Mouse (Mus musculus): ENCODE measurements around the gene Gpn2. TPM values are rescaled to one million over a fixed set of nuclear protein-coding genes. Genes with fewer than 3 reads are reported as not detected.

Gene Gpn2
- 28.4 and 33.3 TPM in 2 replicates for polyA plus RNA-seq (2012; rRNA removed; ENCODE audit: low replicate concordance)

DNA sequence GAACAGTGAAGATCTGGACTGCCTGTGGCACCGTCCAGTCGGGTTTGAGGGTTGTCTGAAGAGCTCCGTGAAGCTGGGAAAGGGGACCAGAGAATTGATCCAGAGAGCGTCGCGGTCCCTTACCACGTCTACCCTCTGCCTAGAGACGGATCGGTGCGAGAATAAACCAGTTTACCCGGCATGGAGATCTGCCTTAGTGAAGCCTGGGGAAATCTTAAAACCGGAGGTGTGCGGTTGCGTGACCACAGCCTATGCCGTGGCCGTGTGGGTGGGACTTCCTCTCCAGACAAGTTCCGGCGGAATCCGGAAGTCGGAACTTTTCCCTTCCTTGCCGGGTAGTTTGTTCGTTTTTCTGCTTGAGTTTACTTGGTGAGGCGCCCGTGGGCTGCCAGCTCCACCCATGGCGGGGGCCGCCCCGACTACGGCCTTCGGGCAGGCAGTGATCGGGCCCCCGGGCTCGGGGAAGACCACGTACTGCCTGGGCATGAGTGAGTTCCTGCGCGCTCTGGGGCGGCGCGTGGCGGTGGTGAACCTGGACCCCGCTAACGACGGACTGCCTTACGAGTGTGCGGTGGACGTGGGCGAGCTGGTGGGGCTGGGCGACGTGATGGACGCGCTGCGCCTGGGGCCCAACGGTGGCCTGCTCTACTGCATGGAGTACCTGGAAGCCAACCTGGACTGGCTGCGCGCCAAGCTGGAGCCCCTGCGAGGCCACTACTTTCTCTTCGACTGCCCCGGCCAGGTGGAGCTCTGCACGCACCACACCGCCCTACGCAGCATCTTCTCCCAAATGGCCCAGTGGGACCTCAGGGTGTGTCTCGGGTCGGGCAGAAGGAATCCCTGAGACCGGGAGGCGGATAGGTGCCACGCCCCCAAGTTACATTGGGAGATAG lies at the start of gene Gpn2:
Gene Gpn2 (plus strand): TSS at position 304 of the 893 bp plus-strand sequence.

DNA sequence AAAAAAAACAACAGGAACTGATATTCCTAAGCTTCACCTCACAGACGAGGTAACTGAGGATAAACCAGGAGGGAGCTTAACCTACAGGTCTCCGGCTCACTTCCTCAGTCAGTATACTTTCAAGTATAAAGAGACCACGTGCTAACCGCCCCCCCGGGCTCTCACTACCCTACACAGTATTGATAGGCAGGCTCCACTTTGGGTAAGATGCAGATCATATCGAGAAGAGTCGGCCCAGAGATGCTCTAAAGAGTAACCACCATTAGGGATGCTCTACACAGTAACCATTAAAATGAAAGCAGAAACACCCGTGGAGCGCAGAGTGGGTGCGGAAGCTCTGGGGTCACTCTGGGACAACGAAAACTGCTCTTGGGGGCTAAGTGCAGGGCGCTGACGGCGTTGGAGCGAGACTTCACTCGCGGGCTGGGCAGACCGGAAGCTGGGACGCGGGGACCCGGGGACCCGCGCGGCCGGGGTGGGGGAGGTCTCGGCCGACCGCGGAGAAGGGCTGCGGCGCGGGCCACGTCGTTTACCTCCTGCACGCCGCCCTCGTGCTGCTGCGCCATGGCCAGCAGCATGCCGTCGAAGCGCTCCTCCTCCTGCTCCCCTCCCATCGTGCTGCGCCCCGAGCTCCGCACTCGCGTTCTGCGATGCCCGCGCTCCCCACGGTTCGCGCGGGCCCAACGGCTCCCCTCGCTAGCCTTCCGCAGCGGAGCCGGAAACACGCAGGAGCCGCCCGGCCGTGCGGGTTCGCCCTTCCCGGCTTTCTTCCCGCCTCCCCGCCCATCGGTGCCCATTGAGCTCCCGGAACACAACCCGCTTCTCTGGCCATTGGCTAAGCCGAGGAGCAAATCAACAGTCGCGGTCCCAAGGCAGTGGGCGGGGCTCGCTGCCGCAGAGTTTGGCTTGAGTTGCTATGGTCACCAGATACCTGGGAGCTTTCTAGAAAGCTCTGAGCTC lies 38.6 kb upstream of the Gpn2 start, which contains the start of gene Nudc:
Gene Nudc (minus strand): TSS at position 725 of the 960 bp plus-strand sequence.

DNA sequence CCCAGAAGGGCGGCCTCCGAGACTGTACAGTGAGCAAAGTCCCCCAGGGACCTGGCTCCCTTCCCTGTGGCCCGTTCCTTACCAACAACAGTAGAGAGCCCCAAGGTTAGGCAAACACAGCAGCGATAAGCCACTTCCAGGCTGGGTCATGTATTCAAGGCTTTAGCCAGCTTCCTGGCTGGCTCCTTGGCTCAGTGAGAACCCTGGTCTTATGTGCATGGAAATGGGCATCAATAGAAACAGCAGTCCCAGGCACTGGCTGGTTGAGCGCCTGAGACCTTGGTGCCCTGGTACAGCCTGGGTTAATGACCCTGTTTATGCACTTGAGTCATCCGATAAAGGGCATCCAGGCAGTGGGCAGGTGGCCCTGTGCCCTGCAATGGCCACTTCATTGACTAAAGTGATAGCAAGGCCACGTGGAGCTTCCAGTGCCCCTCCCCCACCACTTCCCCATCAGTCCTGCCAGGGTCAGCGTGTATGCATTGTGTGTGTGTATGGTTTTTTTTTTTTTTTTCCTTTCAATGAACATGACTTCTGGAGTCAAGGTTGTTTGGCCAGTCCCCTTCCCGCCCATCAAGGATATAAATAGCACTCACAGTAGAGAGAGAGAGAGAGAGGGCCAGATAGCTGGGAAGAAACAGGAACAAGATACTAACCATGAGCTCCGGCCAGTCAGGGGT lies 31.3 kb upstream of the Gpn2 start, which contains the start of gene Nr0b2:
Gene Nr0b2 (plus strand): TSS at position 609 of the 680 bp plus-strand sequence.

DNA sequence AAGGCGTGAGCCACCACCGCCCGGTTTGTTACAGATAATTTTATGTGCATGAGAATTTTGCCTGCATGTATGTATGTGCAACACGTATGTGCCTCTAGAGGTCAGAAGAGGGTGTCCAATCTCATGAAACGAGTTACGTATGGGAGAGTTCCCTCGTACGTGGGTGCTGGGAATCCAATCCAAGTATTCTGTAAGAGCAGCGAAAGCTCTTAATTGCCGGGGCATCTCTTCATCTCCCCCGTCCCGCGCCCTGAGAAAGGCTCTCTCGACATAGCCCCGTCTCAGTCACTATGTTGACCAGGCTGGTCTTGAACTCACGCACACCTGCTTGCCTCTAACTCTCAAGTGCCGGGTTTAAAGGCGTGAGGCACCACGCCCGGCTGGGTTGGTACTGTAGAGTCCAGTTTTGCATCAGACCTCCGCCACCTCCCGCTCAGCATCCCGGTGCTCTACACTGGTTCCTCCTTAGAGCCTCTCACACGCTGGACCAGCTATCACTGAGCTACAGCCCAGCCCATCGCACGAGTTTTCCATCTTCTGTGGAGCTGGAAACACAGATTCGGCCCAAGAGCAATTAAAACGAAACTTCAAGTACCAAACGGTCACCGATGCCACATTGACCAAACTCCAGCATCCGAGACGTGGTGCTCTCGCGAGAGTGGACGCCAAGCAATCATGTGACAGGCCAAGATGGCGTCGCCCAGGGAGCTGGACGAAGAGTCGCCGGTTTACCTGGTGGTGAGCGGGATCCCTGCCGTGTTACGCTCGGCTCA lies 9.9 kb upstream of the Gpn2 start, which contains the start of gene Gpatch3:
Gene Gpatch3 (plus strand): TSS at position 676 of the 773 bp plus-strand sequence.

DNA sequence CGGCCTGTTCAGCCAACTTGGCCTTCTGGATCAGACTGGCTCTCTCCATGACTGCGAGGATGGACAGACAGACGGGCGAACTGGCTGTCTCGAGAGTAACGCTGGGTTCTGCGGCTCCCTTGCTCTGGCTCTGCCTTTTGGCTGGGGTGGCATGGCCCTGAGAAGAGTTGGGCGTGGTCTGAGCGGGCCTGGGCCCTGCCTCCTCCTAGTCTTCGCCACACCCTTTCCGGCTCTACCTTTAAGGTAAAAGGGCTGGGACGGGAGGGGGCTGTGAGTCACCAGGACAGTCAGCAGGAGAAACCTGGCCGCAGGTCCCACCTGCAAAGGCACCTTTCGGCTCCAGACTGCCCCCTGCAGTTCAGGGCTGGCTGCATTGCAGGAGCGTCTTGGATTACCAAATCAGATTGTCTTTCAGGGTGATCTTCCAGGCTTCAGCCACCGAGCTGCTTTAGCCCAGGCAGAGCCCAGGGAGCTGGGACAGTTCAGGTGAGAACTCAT lies 17.6 kb downstream of the Gpn2 start, which contains the start of gene Sfn:
Gene Sfn (minus strand): TSS at position 448 of the 498 bp plus-strand sequence.

Other genes starting within 250 kb of the Gpn2 start
- 35.6 and 46.2 TPM in 2 replicates for gene Wdtc1, start 230.9 kb upstream of the Gpn2 start, polyA plus RNA-seq (2012; rRNA removed; ENCODE audit: low replicate concordance)
- gene Slc9a1, start 214.7 kb upstream of the Gpn2 start, polyA plus RNA-seq (2012; rRNA removed; ENCODE audit: low replicate concordance): 30.6 and 46.0 TPM in 2 replicates
- gene Tent5b, start 104.2 kb upstream of the Gpn2 start, polyA plus RNA-seq (2012; rRNA removed; ENCODE audit: low replicate concordance): 2.0 and 4.5 TPM in 2 replicates
- gene Trnp1, start 85.8 kb upstream of the Gpn2 start, polyA plus RNA-seq (2012; rRNA removed; ENCODE audit: low replicate concordance): 3.1 TPM in 2 replicates
- gene Kdf1, start 65.4 kb upstream of the Gpn2 start, polyA plus RNA-seq (2012; rRNA removed; ENCODE audit: low replicate concordance): 9.2 TPM in 1 of 2 replicates, not detected in the other
- gene Nudc, start 38.4 kb upstream of the Gpn2 start, polyA plus RNA-seq (2012; rRNA removed; ENCODE audit: low replicate concordance): 35.3 and 61.0 TPM in 2 replicates
- gene Nr0b2, start 31.0 kb upstream of the Gpn2 start, polyA plus RNA-seq (2012; rRNA removed; ENCODE audit: low replicate concordance): 0.28 TPM in 1 of 2 replicates, not detected in the other
- 3.8 and 5.0 TPM in 2 replicates for gene Gpatch3, start 9.6 kb upstream of the Gpn2 start, polyA plus RNA-seq (2012; rRNA removed; ENCODE audit: low replicate concordance)
- 4.3 and 10.0 TPM in 2 replicates for gene Sfn, start 17.8 kb downstream of the Gpn2 start, polyA plus RNA-seq (2012; rRNA removed; ENCODE audit: low replicate concordance)
- gene Zdhhc18, start 65.8 kb downstream of the Gpn2 start, polyA plus RNA-seq (2012; rRNA removed; ENCODE audit: low replicate concordance): 42.4 and 51.5 TPM in 2 replicates
- 9.1 and 14.4 TPM in 2 replicates for gene Pigv, start 88.3 kb downstream of the Gpn2 start, polyA plus RNA-seq (2012; rRNA removed; ENCODE audit: low replicate concordance)
- 26.6 and 68.4 TPM in 2 replicates for gene Arid1a, start 172.4 kb downstream of the Gpn2 start, polyA plus RNA-seq (2012; rRNA removed; ENCODE audit: low replicate concordance)

Measured in subcutaneous adipose tissue, adult 2 months (tissue).